Mouse (Mus musculus): ENCODE data around the gene Cabp4. TPM values are rescaled to one million over a fixed set of nuclear protein-coding genes. Genes with fewer than 3 reads are reported as not detected.

Gene Cabp4
- polyA plus RNA-seq, 1 experiment from 2014 or later: not detected

DNA sequence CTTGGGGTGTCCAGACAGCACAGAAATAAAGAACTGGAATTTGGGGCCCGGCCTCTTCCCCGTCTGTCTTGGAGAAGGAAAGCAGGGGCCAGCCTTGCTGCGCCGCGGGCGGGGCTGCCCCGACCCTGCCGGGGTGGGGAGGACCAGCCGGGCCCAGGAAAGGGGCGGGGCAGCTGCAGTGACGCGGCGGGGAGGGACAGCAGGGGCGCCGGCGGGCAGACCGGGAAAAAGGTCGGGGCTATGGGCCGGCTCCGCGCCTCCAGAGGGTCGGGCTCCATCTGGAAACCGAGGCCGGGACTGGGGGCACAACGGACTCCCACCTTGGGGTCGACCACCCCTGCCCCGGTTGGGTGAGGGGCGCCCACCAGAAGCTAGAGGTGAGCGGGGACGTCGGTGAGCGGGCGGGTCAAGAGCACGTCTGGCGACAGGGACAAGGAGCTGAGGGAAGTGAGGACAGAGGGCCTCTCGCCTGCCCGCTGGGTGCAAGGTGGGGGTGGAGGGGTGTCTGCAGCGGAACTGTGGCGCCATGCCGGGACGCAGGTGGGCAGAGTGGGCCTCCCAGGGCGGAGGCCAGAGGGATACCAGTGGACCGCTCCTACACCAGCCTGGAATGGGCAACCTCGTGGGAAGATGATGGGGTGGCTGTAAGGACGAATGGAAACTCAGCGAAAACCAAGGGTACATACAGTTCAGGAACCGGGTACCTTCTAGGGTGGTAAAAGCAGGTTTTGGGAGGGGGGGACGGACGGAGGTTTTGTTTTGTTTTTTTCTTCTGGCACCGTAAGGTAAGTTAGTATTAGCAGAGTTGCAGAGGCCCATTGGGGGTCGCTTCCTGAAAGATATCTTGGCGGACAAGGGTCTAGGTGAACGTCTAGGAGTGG is 43.8 kb downstream of the Cabp4 start, which contains the start of gene Pitpnm1:
TSS of gene Pitpnm1 (plus strand) at position 162 of the 881 bp plus-strand sequence.
- H3K4me2 ChIP-seq (ENCODE audit: low read length): peak within 1 kb of the TSS; percentile 90
- peak; percentile 81 for DNase-seq (ENCODE audit: low spot score)
- 1% methylated on average over 53 of the region's 53 CpGs for WGBS
- peak within 1 kb of the TSS; percentile 35; the same call in 1 of the 2 replicates for H3K9ac ChIP-seq (ENCODE audit: low read length)
- H3K9me3 ChIP-seq (ENCODE audit: control insufficient read depth, low read length): no peaks in the 10 kb centered on the region
- peaks cover 23% of the 10 kb centered on the region for H3K27me3 ChIP-seq (replicated peaks; ENCODE audit: control insufficient read depth, insufficient read depth, low read length)
- H3K4me3 ChIP-seq (ENCODE audit: low read depth, low read length): peak within 1 kb of the TSS; percentile 41
- no peak within 1 kb of the TSS for H3K27ac ChIP-seq (ENCODE audit: low read depth)
- no peak for ATAC-seq (replicated peaks; ENCODE audit: low FRiP score, low TSS enrichment, low read depth)
- H3K4me1 ChIP-seq (replicated peaks; ENCODE audit: control insufficient read depth, insufficient read depth, low read length): peaks cover 30% of the 10 kb centered on the region
- no peaks in the 10 kb centered on the region for H3K36me3 ChIP-seq (ENCODE audit: control insufficient read depth, insufficient read depth, low read length)

DNA sequence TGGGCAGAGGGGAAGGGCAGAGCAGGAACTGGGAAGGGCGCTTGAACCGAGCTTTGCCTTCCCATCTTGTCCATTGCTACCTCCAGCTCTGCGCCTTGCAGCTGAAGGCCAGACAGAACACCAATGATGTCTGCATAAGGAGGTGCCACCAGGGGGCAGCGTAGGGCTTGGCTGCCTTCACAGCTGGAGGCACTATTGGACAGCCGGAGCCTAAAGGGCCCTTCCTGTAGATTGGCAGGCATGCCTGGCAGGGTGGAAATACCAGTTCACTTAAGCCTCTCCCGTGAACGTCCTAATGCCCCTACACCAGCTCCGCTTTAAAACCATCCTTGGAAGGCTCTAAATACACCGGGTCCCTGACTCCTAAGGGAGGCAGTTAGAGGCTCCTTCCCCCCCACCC is 44.8 kb downstream of the Cabp4 start:
- DNase-seq (ENCODE audit: low spot score) (peak; percentile 94), ATAC-seq (replicated peaks; ENCODE audit: low FRiP score, low TSS enrichment, low read depth) (no peak)
- Histone ChIP-seq H3K4me1 (replicated peaks; ENCODE audit: control insufficient read depth, insufficient read depth, low read length) (peaks cover 30% of the 10 kb centered on the region), H3K36me3 (ENCODE audit: control insufficient read depth, insufficient read depth, low read length) (no peaks in the 10 kb centered on the region), H3K9me3 (ENCODE audit: control insufficient read depth, low read length) (no peaks in the 10 kb centered on the region), H3K4me2 (ENCODE audit: low read length) (peak overlapping the region; percentile 90), H3K27ac (ENCODE audit: low read depth) (no peak overlapping the region), H3K27me3 (replicated peaks; ENCODE audit: control insufficient read depth, insufficient read depth, low read length) (peaks cover 23% of the 10 kb centered on the region), H3K9ac (ENCODE audit: low read length) (no peak overlapping the region), H3K4me3 (ENCODE audit: low read depth, low read length) (no peak overlapping the region)
- 9% methylated on average over 9 of the region's 9 CpGs for WGBS

DNA sequence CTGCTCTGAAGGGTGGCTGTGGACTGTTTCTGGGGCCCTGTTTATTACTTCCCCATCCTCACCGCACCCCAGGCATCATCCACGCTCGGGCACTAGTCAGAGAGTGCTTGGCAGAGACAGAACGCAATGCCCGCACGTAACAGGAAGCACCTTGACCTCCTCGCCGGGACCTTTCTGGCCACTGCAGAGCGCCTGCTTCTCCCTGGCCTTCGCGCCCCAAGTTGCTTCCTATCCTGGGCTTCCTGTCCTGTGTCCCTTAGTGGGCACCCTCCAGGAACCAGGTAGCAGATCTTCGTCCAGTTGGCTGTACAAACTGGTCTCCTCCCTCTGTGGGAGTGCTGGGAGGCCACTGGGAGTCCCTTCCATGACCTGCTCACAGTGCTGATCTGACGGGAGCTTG is 45.4 kb downstream of the Cabp4 start:
- H3K9ac ChIP-seq (ENCODE audit: low read length): no peak overlapping the region
- 84% methylated on average over 13 of the region's 13 CpGs for WGBS
- peaks cover 30% of the 10 kb centered on the region for H3K4me1 ChIP-seq (replicated peaks; ENCODE audit: control insufficient read depth, insufficient read depth, low read length)
- H3K9me3 ChIP-seq (ENCODE audit: control insufficient read depth, low read length): no peaks in the 10 kb centered on the region
- H3K4me2 ChIP-seq (ENCODE audit: low read length): no peak overlapping the region; the same call in 1 of the 2 replicates
- no peak overlapping the region for H3K4me3 ChIP-seq (ENCODE audit: low read depth, low read length)
- H3K27ac ChIP-seq (ENCODE audit: low read depth): no peak overlapping the region
- peaks cover 23% of the 10 kb centered on the region for H3K27me3 ChIP-seq (replicated peaks; ENCODE audit: control insufficient read depth, insufficient read depth, low read length)
- ATAC-seq (replicated peaks; ENCODE audit: low FRiP score, low TSS enrichment, low read depth): no peak
- no peak for DNase-seq (ENCODE audit: low spot score)
- no peaks in the 10 kb centered on the region for H3K36me3 ChIP-seq (ENCODE audit: control insufficient read depth, insufficient read depth, low read length)

- Histone ChIP-seq H3K9me3 (ENCODE audit: control insufficient read depth, low read length) (no peaks in the 10 kb centered on the region), H3K27ac (ENCODE audit: low read depth) (peak overlapping the region; percentile 84), H3K9ac (ENCODE audit: low read length) (peak overlapping the region; percentile 41), H3K4me2 (ENCODE audit: low read length) (peak overlapping the region; percentile 67), H3K4me1 (replicated peaks; ENCODE audit: control insufficient read depth, insufficient read depth, low read length) (peaks cover 30% of the 10 kb centered on the region), H3K36me3 (ENCODE audit: control insufficient read depth, insufficient read depth, low read length) (no peaks in the 10 kb centered on the region), H3K27me3 (replicated peaks; ENCODE audit: control insufficient read depth, insufficient read depth, low read length) (peaks cover 20% of the 10 kb centered on the region), H3K4me3 (ENCODE audit: low read depth, low read length) (peak overlapping the region; percentile 56)
- DNase-seq (ENCODE audit: low spot score): no peak
- peak; percentile 24 for ATAC-seq (replicated peaks; ENCODE audit: low FRiP score, low TSS enrichment, low read depth)
- under 1% methylated on average over 21 of the region's 21 CpGs for WGBS
These were observed 46.4 kb downstream of the Cabp4 start for GRCm38 (mm10) chr19:4097441-4097825.

GRCm38 (mm10) chr19:4096642-4097440 is 47.0 kb downstream of the Cabp4 start, which contains the start of gene Cdk2ap2:
Gene Cdk2ap2, plus strand, starts transcription at chr19:4097182.
- peak within 1 kb of the TSS; percentile 67 for H3K4me2 ChIP-seq (ENCODE audit: low read length)
- H3K9me3 ChIP-seq (ENCODE audit: control insufficient read depth, low read length): no peaks in the 10 kb centered on the region
- WGBS: under 1% methylated on average over 65 of the region's 65 CpGs
- peaks cover 16% of the 10 kb centered on the region for H3K27me3 ChIP-seq (replicated peaks; ENCODE audit: control insufficient read depth, insufficient read depth, low read length)
- H3K4me3 ChIP-seq (ENCODE audit: low read depth, low read length): peak within 1 kb of the TSS; percentile 56
- ATAC-seq (replicated peaks; ENCODE audit: low FRiP score, low TSS enrichment, low read depth) (peak; percentile 94), DNase-seq (ENCODE audit: low spot score) (peak; percentile 100)
- H3K27ac ChIP-seq (ENCODE audit: low read depth): peak within 1 kb of the TSS; percentile 84
- H3K4me1 ChIP-seq (replicated peaks; ENCODE audit: control insufficient read depth, insufficient read depth, low read length): peaks cover 30% of the 10 kb centered on the region
- H3K36me3 ChIP-seq (ENCODE audit: control insufficient read depth, insufficient read depth, low read length): no peaks in the 10 kb centered on the region
- H3K9ac ChIP-seq (ENCODE audit: low read length): peak within 1 kb of the TSS; percentile 61

GRCm38 (mm10) chr19:4095802-4096201 is 48.0 kb downstream of the Cabp4 start:
- H3K4me1 ChIP-seq (replicated peaks; ENCODE audit: control insufficient read depth, insufficient read depth, low read length): peaks cover 27% of the 10 kb centered on the region
- DNase-seq (ENCODE audit: low spot score) (no peak), ATAC-seq (replicated peaks; ENCODE audit: low FRiP score, low TSS enrichment, low read depth) (no peak)
- no peak overlapping the region for H3K4me2 ChIP-seq (ENCODE audit: low read length)
- H3K9ac ChIP-seq (ENCODE audit: low read length): no peak overlapping the region
- no peaks in the 10 kb centered on the region for H3K36me3 ChIP-seq (ENCODE audit: control insufficient read depth, insufficient read depth, low read length)
- H3K9me3 ChIP-seq (ENCODE audit: control insufficient read depth, low read length): no peaks in the 10 kb centered on the region
- no peak overlapping the region for H3K4me3 ChIP-seq (ENCODE audit: low read depth, low read length)
- 58% methylated on average over 3 of the region's 3 CpGs for WGBS
- H3K27ac ChIP-seq (ENCODE audit: low read depth): no peak overlapping the region
- peaks cover 6% of the 10 kb centered on the region for H3K27me3 ChIP-seq (replicated peaks; ENCODE audit: control insufficient read depth, insufficient read depth, low read length)

- H3K4me1 ChIP-seq (replicated peaks; ENCODE audit: control insufficient read depth, insufficient read depth, low read length): peaks cover 20% of the 10 kb centered on the region
- no peaks in the 10 kb centered on the region for H3K27me3 ChIP-seq (replicated peaks; ENCODE audit: control insufficient read depth, insufficient read depth, low read length)
- H3K27ac ChIP-seq (ENCODE audit: low read depth): no peak overlapping the region
- H3K36me3 ChIP-seq (ENCODE audit: control insufficient read depth, insufficient read depth, low read length): no peaks in the 10 kb centered on the region
- ATAC-seq (replicated peaks; ENCODE audit: low FRiP score, low TSS enrichment, low read depth) (no peak), DNase-seq (ENCODE audit: low spot score) (no peak)
- H3K4me2 ChIP-seq (ENCODE audit: low read length): no peak overlapping the region
- no peak overlapping the region for H3K4me3 ChIP-seq (ENCODE audit: low read depth, low read length)
- H3K9me3 ChIP-seq (ENCODE audit: control insufficient read depth, low read length): no peaks in the 10 kb centered on the region
- H3K9ac ChIP-seq (ENCODE audit: low read length): no peak overlapping the region
- WGBS: 79% methylated on average over 5 of the region's 5 CpGs
These were observed 49.0 kb downstream of the Cabp4 start for GRCm38 (mm10) chr19:4094774-4095303.

DNA sequence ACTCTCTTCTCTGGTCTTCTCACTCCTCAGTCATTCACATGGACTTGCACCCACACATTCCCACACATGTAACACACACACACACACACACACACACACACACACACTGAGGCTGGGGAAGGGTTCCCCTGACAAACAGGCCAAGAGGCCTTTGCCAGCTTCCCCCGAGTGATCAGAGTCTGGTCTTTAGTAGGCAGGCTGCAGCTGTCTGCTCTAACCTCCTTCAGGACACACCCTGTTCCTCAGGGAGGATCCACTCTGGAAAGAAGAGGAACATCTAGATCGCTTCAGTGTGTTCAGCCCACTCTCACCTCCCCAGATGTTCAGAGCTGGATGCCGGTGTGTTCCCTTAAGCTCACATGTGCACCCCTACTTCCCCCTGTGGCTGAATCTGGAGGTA is 49.5 kb downstream of the Cabp4 start:
- Histone ChIP-seq H3K4me3 (ENCODE audit: low read depth, low read length) (no peak overlapping the region), H3K9ac (ENCODE audit: low read length) (no peak overlapping the region), H3K9me3 (ENCODE audit: control insufficient read depth, low read length) (no peaks in the 10 kb centered on the region), H3K27me3 (replicated peaks; ENCODE audit: control insufficient read depth, insufficient read depth, low read length) (no peaks in the 10 kb centered on the region), H3K4me2 (ENCODE audit: low read length) (no peak overlapping the region), H3K27ac (ENCODE audit: low read depth) (no peak overlapping the region), H3K36me3 (ENCODE audit: control insufficient read depth, insufficient read depth, low read length) (no peaks in the 10 kb centered on the region), H3K4me1 (replicated peaks; ENCODE audit: control insufficient read depth, insufficient read depth, low read length) (peaks cover 16% of the 10 kb centered on the region)
- ATAC-seq (replicated peaks; ENCODE audit: low FRiP score, low TSS enrichment, low read depth) (no peak), DNase-seq (ENCODE audit: low spot score) (no peak)
- WGBS: 88% methylated on average over 3 of the region's 3 CpGs
